29 mouse cellular contexts compared by ENCODE assay signal in genomic region chr14:7874495-7874894, GRCm38 (mm10). TPM values are rescaled to one million over a fixed set of nuclear protein-coding genes. Genes with fewer than 3 reads are reported as not detected.
A peak's percentile ranks its signal among the peaks of the same experiment; 100 is the strongest.
DNase-seq lines count a peak whose midpoint lies in the region; ATAC-seq lines count a peak whose summit lies in the region.
"Had no signal": no experiment of that assay in that cellular context is flagged by ENCODE, and none has a peak within 500 bp of the region (broad histone marks: within the 10 kb centered on the region; RNA-seq: fewer than 3 reads in every experiment).

No protein-coding gene starts in this region.

- peak overlapping the region; percentile 43; the same call in 1 of the 2 replicates for H3K27ac ChIP-seq in heart, embryonic 12.5 days (ENCODE audit: poor library complexity, severe bottlenecking)
- H3K27ac ChIP-seq in kidney, embryonic 15.5 days = 0 out of 2 replicates have a peak overlapping the region, but pooled peaks have one; percentile 3
- H3K27ac ChIP-seq: embryonic facial prominence, embryonic 13.5 days; hindbrain, embryonic 10.5 days; limb, embryonic 13.5 days; liver, embryonic 13.5 days; midbrain, embryonic 15.5 days; stomach, postnatal 0 days had no signal

- 63% methylated on average over 4 of the region's 4 CpGs for WGBS in heart, embryonic 12.5 days
- 53% methylated on average over 4 of the region's 4 CpGs for WGBS in kidney, embryonic 15.5 days

- no peak for ATAC-seq in heart, embryonic 12.5 days (ENCODE audit: insufficient number of reproducible peaks, low FRiP score)
- ATAC-seq in kidney, embryonic 15.5 days (replicated peaks; ENCODE audit: low FRiP score) = no peak; the same call in 1 of the 2 replicates
- ATAC-seq: forebrain, embryonic 16.5 days; hindbrain, embryonic 16.5 days; lung, postnatal 0 days; midbrain, embryonic 15.5 days had no signal

- DNase-seq in heart, postnatal 25 days (ENCODE audit: low spot score) = no peak
- DNase-seq in kidney, adult 11 months = no peak
- DNase-seq in lung, postnatal 10 days = peak; percentile 12
- DNase-seq in lung, postnatal 14 days = no peak
- no peak for DNase-seq in spleen, postnatal 14 days (ENCODE audit: low spot score in 2 of 2)
- DNase-seq: adrenal gland, postnatal 25 days; cerebellum, adult 18-20 months; cerebellum, postnatal 10 days; gastrocnemius, adult 2 months; gastrocnemius, postnatal 36 days; heart, adult 2 months; kidney, postnatal 4 days; liver, embryonic 13.5 days; lung, adult 18-20 months; right cerebral cortex, postnatal 25 days; thymus, adult 18-20 months; thymus, postnatal 25 days had no signal

- H3K27me3 ChIP-seq in heart, embryonic 12.5 days (replicated peaks) = no peaks in the 10 kb centered on the region
- H3K27me3 ChIP-seq in kidney, embryonic 15.5 days = no peaks in the 10 kb centered on the region
- H3K27me3 ChIP-seq: embryonic facial prominence, embryonic 13.5 days; limb, embryonic 13.5 days; liver, embryonic 13.5 days; midbrain, embryonic 15.5 days had no signal

- no peaks in the 10 kb centered on the region for H3K4me1 ChIP-seq in heart, embryonic 12.5 days (replicated peaks)
- H3K4me1 ChIP-seq in kidney, embryonic 15.5 days = no peaks in the 10 kb centered on the region
- H3K4me1 ChIP-seq: embryonic facial prominence, embryonic 13.5 days; hindbrain, embryonic 10.5 days; limb, embryonic 13.5 days; liver, embryonic 13.5 days; midbrain, embryonic 15.5 days had no signal

- H3K9ac ChIP-seq in heart, embryonic 12.5 days = no peak overlapping the region
- H3K9ac ChIP-seq in kidney, embryonic 15.5 days = no peak overlapping the region
- H3K9ac ChIP-seq: embryonic facial prominence, embryonic 13.5 days; limb, embryonic 13.5 days; liver, embryonic 13.5 days; midbrain, embryonic 15.5 days had no signal

- intact Hi-C loops in heart, postnatal 25 days (cut with DNase I) = no loop called here

- H3K4me3 ChIP-seq in heart, embryonic 12.5 days = no peak overlapping the region
- H3K4me3 ChIP-seq in kidney, embryonic 15.5 days (replicated peaks) = no peak overlapping the region
- H3K4me3 ChIP-seq: embryonic facial prominence, embryonic 13.5 days; erythroblast, embryonic 14.5 days; gastrocnemius, adult 2 months; heart, adult 2 months; hindbrain, embryonic 10.5 days; limb, embryonic 13.5 days; liver, embryonic 13.5 days; midbrain, embryonic 15.5 days had no signal

- no peak overlapping the region for H3K4me2 ChIP-seq in heart, embryonic 12.5 days
- H3K4me2 ChIP-seq in kidney, embryonic 15.5 days = no peak overlapping the region
- H3K4me2 ChIP-seq: embryonic facial prominence, embryonic 13.5 days; limb, embryonic 13.5 days; liver, embryonic 13.5 days; midbrain, embryonic 15.5 days had no signal

- no peaks in the 10 kb centered on the region for H3K9me3 ChIP-seq in heart, embryonic 12.5 days (replicated peaks)
- H3K9me3 ChIP-seq in kidney, embryonic 15.5 days (replicated peaks) = no peaks in the 10 kb centered on the region
- H3K9me3 ChIP-seq: embryonic facial prominence, embryonic 13.5 days; G1E; hindbrain, embryonic 10.5 days; limb, embryonic 13.5 days; liver, embryonic 13.5 days; midbrain, embryonic 15.5 days had no signal

- peaks cover 36% of the 10 kb centered on the region for H3K36me3 ChIP-seq in heart, embryonic 12.5 days
- H3K36me3 ChIP-seq in kidney, embryonic 15.5 days = peaks cover 45% of the 10 kb centered on the region
- H3K36me3 ChIP-seq: G1E had no signal

RNA-seq across cellular contexts. Expression of gene Flnb, which starts 56.7 kb away (rescaled TPM):
- polyA plus RNA-seq in heart, embryonic 12.5 days (2016; fragmentation: Nextera tagmentation; extraction: Ambion mirVana) = 15.1 and 28.3 TPM in 2 replicates
- total RNA-seq in heart, postnatal 25 days (2021) = 10 to 100 TPM; 21.9 to 27.7 TPM
- polyA plus RNA-seq in kidney, embryonic 15.5 days (2015; fragmentation: Nextera tagmentation; extraction: Ambion mirVana) = 19.4 and 20.6 TPM in 2 replicates
